Mouse (Mus musculus): ENCODE measurements at regions not wholly inside any gene's neighbourhood (a gene's known extent, or its start where the extent isn't known, plus 50 kb on each side); places are given as distances from the start of the nearest gene placed in this dataset.

DNA sequence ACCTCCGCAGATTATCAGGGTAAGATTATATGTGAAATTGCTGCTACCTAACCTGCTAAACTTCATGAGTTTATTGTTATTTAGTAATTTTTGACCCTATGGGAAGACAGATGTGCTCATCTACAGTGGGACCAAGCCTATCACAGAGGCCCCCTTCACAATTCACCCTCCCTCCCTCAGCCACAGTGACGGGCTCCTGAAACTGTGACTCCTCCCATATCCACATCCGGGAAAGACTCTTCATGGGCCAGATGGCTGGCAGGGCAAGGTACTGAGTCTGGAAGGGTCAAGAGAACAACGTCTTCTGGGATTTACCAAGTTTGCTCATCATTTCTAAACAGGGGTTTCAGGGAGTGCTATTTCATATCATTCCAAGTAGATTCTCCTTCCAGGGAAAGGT, 84.1 kb upstream of the Irs2 start:
- no peak for DNase-seq

- no peak for DNase-seq
Observed at GRCm38 (mm10) chr8:11091675-11092345, 83.6 kb upstream of the Irs2 start.

DNA sequence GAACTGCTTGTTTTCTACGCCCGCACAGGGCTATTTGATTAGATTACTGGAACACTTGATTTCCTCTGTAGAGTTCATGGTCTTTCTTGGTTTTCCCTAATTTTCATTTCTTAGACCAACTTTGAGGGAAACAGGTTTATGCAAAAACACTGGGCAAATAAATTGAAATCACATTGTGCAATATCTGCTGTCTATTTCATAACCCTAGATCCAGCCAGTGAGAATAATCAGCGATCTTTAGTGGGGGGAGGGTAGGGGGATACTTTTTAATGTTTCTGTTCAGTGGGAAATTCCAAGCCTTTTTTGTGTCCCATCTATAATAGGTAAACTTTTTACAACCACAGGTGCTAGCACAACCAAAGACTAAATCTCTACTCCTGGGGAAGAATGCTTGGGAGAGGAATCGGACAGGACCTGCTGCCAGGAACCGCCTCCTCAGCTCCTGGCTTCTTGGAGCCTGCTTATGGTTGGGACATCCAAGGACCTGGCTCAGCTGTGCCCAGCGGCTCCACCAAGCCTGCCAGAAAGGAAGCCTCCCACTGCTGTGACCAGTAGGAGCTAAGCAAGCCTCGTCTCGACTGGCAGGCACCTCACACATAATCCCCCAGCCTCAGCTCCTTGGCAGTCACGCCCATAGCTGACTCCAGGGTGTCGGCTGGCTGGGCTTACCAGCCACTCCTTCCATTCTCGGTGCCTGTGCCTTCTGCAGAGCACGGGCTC, 80.8 kb upstream of the Irs2 start:
- DNase-seq = peak; percentile 16 to 58

DNA sequence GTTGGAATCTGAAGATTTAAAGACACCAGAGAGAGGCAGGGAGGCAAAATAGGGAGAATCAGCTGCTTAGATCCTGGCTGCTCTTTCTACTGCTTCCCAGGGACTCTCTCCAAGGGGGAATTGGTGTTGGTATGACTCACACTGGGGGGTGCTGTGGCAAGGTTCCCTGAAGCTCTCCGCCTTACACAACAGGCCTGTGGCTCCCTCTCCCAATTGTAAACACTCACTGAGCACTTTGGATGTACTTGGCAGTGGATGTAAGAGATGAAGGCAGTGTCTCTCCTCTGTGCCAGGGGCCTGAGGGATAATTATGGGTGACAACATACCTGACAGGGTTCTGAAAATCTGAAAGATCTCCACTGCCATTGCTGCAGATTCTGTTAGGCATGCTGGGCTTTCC, 77.0 kb upstream of the Irs2 start:
- DNase-seq = peak; percentile 73 to 86

- peak; percentile 13 to 69 for DNase-seq
Observed at GRCm38 (mm10) chr8:11084051-11084533, 75.8 kb upstream of the Irs2 start.

GRCm38 (mm10) chr8:11080813-11081212, 72.6 kb upstream of the Irs2 start:
- no peak for DNase-seq

DNA sequence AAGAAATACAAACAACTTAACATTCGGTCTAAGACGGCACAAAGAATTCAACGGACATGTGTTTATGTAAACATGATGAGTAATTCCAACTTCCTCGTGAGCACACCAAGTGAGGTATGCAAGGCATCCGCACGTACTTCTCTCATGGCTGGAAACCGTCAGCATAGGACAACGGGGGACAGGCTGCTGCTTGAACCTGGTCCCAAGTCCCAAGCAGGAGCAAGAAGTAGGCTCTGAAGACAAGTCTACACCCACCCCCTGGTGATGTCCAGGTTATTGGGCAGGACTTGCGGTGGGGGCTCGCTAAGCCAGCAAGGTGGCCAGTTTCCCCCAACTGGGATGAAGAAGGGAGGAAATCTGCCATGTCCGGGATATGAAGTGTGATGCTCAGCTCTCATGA, 71.5 kb upstream of the Irs2 start:
- DNase-seq = no peak

DNA sequence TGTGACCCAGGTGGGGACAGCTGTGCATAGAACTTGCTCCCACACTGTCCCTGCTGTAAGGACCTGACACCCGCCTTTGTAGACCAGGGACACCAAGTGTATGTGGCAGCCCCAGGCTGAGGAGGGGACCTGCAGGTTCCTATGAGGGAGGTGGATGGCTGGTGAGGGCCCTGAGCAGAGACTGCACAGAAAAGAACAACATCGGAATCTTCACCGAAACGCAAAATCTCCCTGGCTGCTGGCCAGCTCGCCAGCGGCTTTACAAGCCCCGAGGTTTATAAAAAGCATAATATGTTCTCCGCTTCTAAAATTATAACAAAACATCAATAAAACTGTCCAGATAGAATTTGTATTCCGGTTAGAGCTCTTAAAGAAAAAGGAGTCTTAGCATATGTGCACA, 68.9 kb upstream of the Irs2 start:
- no peak for DNase-seq

DNA sequence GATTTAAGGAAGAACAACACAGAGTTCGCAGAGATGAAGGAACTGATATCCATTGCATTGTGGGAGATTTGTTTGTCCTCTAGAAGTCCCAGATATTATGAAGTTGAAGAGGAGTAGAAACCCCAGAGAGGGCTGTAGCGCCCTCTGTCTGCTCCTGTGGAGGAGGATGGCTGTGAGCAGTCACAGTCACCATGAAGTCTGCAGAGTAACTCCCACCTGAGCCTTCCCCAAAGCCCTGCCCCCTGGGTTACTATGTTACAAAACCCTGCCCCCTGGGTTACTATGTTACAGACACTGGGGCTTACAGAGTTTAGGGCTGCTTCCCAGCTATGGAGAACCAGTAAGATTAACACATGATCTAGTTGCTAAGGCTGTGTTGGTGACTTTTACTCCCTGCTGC, 62.9 kb upstream of the Irs2 start:
- no peak for DNase-seq

- no peak for DNase-seq
Observed at GRCm38 (mm10) chr8:11067450-11067849, 59.2 kb upstream of the Irs2 start.

DNA sequence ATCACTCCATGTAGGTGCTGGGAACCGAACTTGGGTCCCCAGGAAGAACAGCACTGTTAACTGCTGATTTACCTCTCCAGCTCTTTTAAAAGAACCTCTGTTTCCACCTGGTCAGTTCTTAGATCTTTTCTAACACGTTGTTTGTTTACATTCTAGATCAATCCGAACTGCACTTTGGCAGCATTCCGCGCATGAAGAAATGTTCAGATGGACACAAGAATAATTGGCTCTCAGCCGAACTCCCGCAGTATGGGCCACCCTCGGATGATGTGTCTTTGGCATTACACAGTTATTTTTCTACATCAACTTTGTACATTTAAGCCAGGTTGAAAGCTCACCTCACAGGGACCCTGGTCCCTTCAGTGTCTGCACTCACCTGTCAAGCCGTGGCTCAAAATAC, 57.7 kb upstream of the Irs2 start:
- DNase-seq = no peak

DNA sequence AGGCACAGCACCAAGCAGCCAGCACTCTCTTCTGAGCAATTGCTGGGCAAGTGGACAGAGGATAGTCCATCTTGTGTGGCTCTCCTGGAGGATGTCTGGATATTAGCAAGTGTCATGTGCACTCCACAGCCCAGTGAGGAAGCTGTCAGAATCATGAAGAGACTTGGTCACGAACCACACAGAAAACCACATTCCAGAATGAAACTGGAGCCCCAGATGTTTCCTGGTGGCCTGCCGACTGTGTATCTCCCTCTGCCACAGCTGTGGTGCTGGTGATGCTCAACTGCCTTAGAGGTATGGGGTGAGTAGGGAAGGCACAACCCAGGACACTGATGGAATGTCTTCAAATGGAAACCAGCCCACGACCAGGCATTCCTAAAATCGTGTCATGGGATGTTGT, 57.0 kb upstream of the Irs2 start:
- no peak for DNase-seq

- no peak for DNase-seq
Observed at GRCm38 (mm10) chr8:11063058-11063457, 54.8 kb upstream of the Irs2 start.

DNA sequence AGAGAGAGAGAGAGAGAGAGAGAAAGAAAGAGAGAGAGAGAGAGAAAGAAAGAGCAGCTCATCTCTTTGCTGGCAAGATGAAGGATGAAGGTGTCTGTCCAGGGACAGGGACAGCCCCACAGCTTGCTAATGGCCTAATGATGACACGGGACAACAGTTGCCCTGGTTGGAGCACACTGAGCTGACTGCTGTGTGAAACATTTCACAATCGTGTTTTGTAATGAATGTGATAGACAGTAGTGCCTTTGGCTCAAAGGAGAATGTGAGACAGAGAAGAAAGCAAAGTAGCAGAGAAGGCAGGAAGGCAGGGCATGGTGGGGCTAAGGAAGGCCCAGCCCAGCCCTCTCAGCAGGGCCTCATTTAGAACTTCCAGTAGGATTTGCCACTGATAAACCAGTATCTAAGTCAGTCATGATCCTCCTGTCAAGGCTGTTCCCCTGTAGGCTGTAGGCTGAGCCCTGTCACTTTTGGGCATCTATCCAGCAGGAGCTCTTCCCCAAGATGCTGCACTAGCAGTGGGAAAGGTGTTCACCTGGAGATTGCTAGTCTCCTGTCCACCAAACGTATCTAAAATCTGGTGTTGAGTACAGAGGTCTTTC, 54.2 kb upstream of the Irs2 start:
- DNase-seq = no peak

- DNase-seq = no peak
Observed at GRCm38 (mm10) chr8:11061711-11062110, 53.5 kb upstream of the Irs2 start.

DNA sequence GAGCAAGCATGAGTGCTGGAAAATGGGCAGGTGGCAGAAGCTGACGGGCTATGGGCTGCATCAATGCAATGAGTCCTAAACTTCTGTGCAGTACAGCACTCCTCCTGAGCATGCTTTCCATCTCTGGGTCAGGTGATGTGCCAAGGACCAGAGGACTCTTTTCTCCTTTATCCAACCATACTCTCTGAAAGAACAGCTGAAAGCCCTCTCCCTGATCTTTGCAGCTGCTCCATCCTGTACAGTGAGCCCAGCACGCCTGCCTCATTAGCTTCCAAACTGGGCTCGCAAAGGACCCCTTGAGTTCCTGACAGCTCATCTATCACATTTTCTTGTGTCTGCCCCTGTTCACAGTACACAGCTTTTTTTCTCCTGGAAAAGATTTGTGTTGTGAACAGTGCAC, 52.3 kb upstream of the Irs2 start:
- no peak for DNase-seq

- DNase-seq = no peak
Observed at GRCm38 (mm10) chr8:11058392-11058791, 50.1 kb upstream of the Irs2 start.
